Mouse (Mus musculus): ENCODE measurements at regions not wholly inside any gene's neighbourhood (a gene's known extent, or its start where the extent isn't known, plus 50 kb on each side); places are given as distances from the start of the nearest gene placed in this dataset.

- in situ Hi-C loops (cut with MseI, MboI), result no loop called here
Observed at GRCm38 (mm10) chr17:14610791-14611522, 83.1 kb downstream of the Thbs2 start.

GRCm38 (mm10) chr17:14608845-14609244, 85.2 kb downstream of the Thbs2 start:
- in situ Hi-C loops (cut with MseI, MboI), result no loop called here

GRCm38 (mm10) chr17:14606356-14606989, 87.6 kb downstream of the Thbs2 start:
- in situ Hi-C loops (cut with MseI, MboI), result no loop called here

- in situ Hi-C loops (cut with MseI, MboI), result no loop called here
Observed at GRCm38 (mm10) chr17:14599681-14600080, 94.4 kb downstream of the Thbs2 start.

- in situ Hi-C loops (cut with MseI, MboI), result no loop called here
Observed at GRCm38 (mm10) chr17:14596470-14596869, 97.6 kb downstream of the Thbs2 start.

GRCm38 (mm10) chr17:14595525-14595924, 98.5 kb downstream of the Thbs2 start:
- in situ Hi-C loops (cut with MseI, MboI), result no loop called here

- in situ Hi-C loops (cut with MseI, MboI), result no loop called here
Observed at GRCm38 (mm10) chr17:14588086-14588817, 105.8 kb downstream of the Thbs2 start.

- in situ Hi-C loops (cut with MseI, MboI), result no loop called here
Observed at GRCm38 (mm10) chr17:14579671-14580070, 114.4 kb downstream of the Thbs2 start.

- in situ Hi-C loops (cut with MseI, MboI), result no loop called here
Observed at GRCm38 (mm10) chr17:14578721-14579120, 115.3 kb downstream of the Thbs2 start.

GRCm38 (mm10) chr17:14578194-14578593, 115.8 kb downstream of the Thbs2 start:
- in situ Hi-C loops (cut with MseI, MboI), result no loop called here

- in situ Hi-C loops (cut with MseI, MboI), result no loop called here
Observed at GRCm38 (mm10) chr17:14576159-14576558, 117.9 kb downstream of the Thbs2 start.

- in situ Hi-C loops (cut with MseI, MboI), result no loop called here
Observed at GRCm38 (mm10) chr17:14571143-14571542, 122.9 kb downstream of the Thbs2 start.

GRCm38 (mm10) chr17:14570266-14570775, 123.7 kb downstream of the Thbs2 start:
- in situ Hi-C loops (cut with MseI, MboI), result no loop called here

- in situ Hi-C loops (cut with MseI, MboI), result no loop called here
Observed at GRCm38 (mm10) chr17:14562191-14562590, 131.8 kb downstream of the Thbs2 start.

- in situ Hi-C loops (cut with MseI, MboI), result no loop called here
Observed at GRCm38 (mm10) chr17:14557214-14557613, 136.8 kb downstream of the Thbs2 start.

GRCm38 (mm10) chr17:14553195-14553594, 140.8 kb downstream of the Thbs2 start:
- in situ Hi-C loops (cut with MseI, MboI), result no loop called here

- in situ Hi-C loops (cut with MseI, MboI), result no loop called here
Observed at GRCm38 (mm10) chr17:14552081-14552480, 142.0 kb downstream of the Thbs2 start.

- in situ Hi-C loops (cut with MseI, MboI), result no loop called here
Observed at GRCm38 (mm10) chr17:14551610-14552009, 142.4 kb downstream of the Thbs2 start.

- in situ Hi-C loops (cut with MseI, MboI), result no loop called here
Observed at GRCm38 (mm10) chr17:14545822-14546473, 148.1 kb downstream of the Thbs2 start.

- in situ Hi-C loops (cut with MseI, MboI), result no loop called here
Observed at GRCm38 (mm10) chr17:14544343-14545002, 149.6 kb downstream of the Thbs2 start.

GRCm38 (mm10) chr17:14541035-14541434, 153.0 kb downstream of the Thbs2 start:
- in situ Hi-C loops (cut with MseI, MboI), result no loop called here

All from mouse trophoblast stem cell (cell line).